Mouse (Mus musculus): ENCODE data around the gene Mpo. TPM values are rescaled to one million over a fixed set of nuclear protein-coding genes. Genes with fewer than 3 reads are reported as not detected.

Mpo gene
- total and polyA plus RNA-seq, 2 experiments from 2014 or later, result not detected

DNA sequence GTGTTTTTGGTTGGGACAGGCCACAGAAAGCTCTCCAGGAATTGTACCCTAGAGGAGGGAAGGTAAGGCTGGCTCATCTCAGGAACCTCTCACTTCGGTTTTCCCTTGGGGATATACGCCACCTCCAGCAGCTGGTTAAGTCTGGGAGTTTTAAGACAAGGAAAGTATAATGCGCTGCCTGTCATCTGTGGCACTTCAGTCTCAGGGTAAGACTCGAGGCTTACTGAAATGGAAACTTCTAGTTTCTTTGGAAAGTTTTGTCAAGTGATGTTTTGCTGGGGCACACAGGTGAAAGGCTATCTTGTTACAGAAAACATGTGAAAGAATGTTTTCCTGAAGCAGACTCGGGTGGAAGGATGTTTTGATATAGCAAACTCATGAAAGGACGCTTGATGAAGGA is 14.1 kb downstream of the Mpo start:
- no peaks in the 10 kb centered on the region for H3K9me3 ChIP-seq (ENCODE audit: low read length)
- H3K4me2 ChIP-seq (ENCODE audit: low read depth, low read length, poor library complexity, severe bottlenecking), result no peak overlapping the region
- ATAC-seq (ENCODE audit: low FRiP score) (no peak), DNase-seq (ENCODE audit: low spot score) (no peak)
- no peak overlapping the region for H3K9ac ChIP-seq (replicated peaks; ENCODE audit: low read length, poor library complexity, severe bottlenecking)
- WGBS, result 85% methylated on average over 6 of the region's 6 CpGs
- H3K4me1 ChIP-seq (ENCODE audit: insufficient read depth, low read length), result peaks cover 4% of the 10 kb centered on the region; the same call in 1 of the 2 replicates
- no peak overlapping the region for H3K4me3 ChIP-seq (ENCODE audit: low read depth, low read length)
- TF ChIP-seq CTCF (IDR thresholded peaks at IDR 0.05), result no peak
- no peaks in the 10 kb centered on the region for H3K36me3 ChIP-seq (ENCODE audit: insufficient read depth, low read length)
- H3K27ac ChIP-seq (ENCODE audit: low read depth, low read length), result no peak overlapping the region
- H3K27me3 ChIP-seq (ENCODE audit: insufficient read depth, low read length), result no peaks in the 10 kb centered on the region

DNA sequence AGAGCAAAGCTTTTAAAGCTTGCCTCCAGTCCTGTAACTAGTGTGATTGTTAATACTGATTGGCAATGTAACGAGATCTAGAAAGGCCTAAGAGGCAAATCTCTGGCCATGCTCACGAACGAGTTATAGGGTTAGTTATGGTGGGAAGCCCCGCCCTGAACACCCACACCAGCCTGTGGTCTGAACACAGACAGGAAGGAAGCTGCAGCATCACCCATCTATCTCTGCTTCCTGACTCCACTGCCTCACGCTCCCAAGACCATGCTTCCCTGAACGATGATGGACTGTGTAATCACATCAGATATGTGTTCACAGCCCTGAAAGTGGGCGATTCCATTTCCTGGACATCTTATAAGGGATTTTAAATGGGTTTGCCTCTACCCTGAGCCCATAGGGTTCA is 14.9 kb downstream of the Mpo start:
- TF ChIP-seq CTCF (IDR thresholded peaks at IDR 0.05), result no peak
- H3K4me3 ChIP-seq (ENCODE audit: low read depth, low read length), result no peak overlapping the region
- no peaks in the 10 kb centered on the region for H3K9me3 ChIP-seq (ENCODE audit: low read length)
- H3K4me2 ChIP-seq (ENCODE audit: low read depth, low read length, poor library complexity, severe bottlenecking), result no peak overlapping the region
- 86% methylated on average over 7 of the region's 7 CpGs for WGBS
- H3K4me1 ChIP-seq (ENCODE audit: insufficient read depth, low read length), result peaks cover 4% of the 10 kb centered on the region; the same call in 1 of the 2 replicates
- no peak overlapping the region for H3K9ac ChIP-seq (replicated peaks; ENCODE audit: low read length, poor library complexity, severe bottlenecking)
- ATAC-seq (ENCODE audit: low FRiP score) (no peak), DNase-seq (ENCODE audit: low spot score) (no peak)
- no peaks in the 10 kb centered on the region for H3K36me3 ChIP-seq (ENCODE audit: insufficient read depth, low read length)
- no peaks in the 10 kb centered on the region for H3K27me3 ChIP-seq (ENCODE audit: insufficient read depth, low read length)
- no peak overlapping the region for H3K27ac ChIP-seq (ENCODE audit: low read depth, low read length)

DNA sequence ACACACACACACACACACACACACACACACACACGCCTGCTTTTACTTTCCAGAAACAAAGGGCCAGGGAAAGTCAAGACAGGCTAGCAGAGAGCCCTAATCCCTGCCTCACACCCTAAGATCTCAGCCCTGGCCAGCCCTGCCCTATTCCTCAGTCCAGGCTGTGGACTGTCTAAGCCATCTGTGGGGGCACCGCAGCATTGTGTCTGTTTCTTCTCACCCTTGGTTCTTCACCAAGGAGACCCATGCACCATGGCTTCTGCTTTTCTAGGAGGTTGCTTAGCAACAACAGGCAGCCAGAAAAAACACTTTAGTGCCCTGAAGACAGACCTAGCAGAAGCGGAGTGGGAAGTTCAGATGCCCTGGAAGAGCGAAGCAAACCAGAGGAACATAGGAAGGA is 18.0 kb downstream of the Mpo start:
- DNase-seq (ENCODE audit: low spot score), result peak; percentile 57
- H3K4me3 ChIP-seq (ENCODE audit: low read depth, low read length), result no peak overlapping the region
- no peak for ATAC-seq (ENCODE audit: low FRiP score)
- H3K4me1 ChIP-seq (ENCODE audit: insufficient read depth, low read length), result peaks cover 4% of the 10 kb centered on the region
- H3K27ac ChIP-seq (ENCODE audit: low read depth, low read length), result peak overlapping the region; percentile 62
- no peaks in the 10 kb centered on the region for H3K9me3 ChIP-seq (ENCODE audit: low read length)
- H3K36me3 ChIP-seq (ENCODE audit: insufficient read depth, low read length), result no peaks in the 10 kb centered on the region
- H3K27me3 ChIP-seq (ENCODE audit: insufficient read depth, low read length), result no peaks in the 10 kb centered on the region
- TF ChIP-seq CTCF (IDR thresholded peaks at IDR 0.05), result no peak
- H3K9ac ChIP-seq (replicated peaks; ENCODE audit: low read length, poor library complexity, severe bottlenecking), result no peak overlapping the region
- 30% methylated on average over 4 of the region's 4 CpGs for WGBS
- no peak overlapping the region for H3K4me2 ChIP-seq (ENCODE audit: low read depth, low read length, poor library complexity, severe bottlenecking)

DNA sequence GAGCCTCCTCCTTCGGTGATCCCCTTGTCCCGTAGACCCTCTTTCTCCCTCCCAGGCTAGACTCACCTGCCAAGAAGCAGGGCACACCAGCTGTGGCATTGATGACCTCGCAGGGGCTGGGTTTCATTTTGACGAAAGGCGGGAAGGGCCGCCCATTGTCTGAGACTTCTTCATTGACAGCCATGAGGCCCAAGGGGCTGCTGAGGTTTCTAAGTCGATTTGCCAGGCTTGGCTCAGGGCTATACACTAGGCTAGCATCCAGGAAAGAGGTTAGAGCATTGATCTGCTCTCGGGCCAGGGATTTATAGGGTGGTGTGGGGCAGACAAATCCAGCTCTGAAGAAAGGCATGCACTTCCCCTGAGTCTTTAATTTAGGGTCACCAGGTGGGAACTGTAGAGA is 21.4 kb downstream of the Mpo start:
- no peak for ATAC-seq (ENCODE audit: low FRiP score)
- H3K36me3 ChIP-seq (ENCODE audit: insufficient read depth, low read length), result no peaks in the 10 kb centered on the region

DNA sequence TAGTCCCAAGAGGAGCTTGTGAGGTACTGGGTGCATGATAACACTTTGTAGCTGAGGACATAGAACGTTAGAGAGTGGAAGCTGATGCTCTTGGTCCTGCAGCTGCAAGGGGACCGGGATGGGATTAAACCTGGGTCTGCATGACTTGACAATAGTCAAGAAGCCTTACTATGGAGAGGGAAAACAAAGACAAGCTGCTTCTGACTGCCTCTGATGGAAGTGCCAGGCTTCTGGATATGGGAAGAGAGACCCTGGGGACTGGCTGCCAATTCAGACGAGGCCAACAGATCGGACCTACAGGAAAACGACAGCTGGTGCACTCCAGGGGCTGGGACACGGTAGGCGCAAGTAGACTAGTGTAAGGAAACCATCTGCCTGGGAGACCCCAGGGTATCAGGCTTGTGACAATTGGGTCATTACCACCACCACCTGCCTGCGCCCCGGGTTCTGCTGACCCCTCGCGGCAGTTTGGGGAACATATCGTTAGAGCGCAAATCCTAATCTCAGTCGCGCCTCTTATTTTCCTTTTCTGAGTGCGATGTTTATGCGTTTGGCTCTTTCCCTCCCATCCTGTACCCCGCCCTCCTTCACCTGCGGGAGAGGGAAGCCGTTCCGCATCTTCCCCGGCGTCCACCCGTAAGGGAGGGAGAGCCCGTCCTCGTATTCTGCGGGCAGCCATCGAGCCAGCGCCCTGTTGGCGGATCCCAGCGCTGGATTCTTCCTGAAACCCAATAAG is 23.5 kb downstream of the Mpo start:
- Histone ChIP-seq H3K27ac (ENCODE audit: low read depth, low read length) (peak overlapping the region; percentile 47), H3K4me2 (ENCODE audit: low read depth, low read length, poor library complexity, severe bottlenecking) (peak overlapping the region; percentile 62), H3K9ac (replicated peaks; ENCODE audit: low read length, poor library complexity, severe bottlenecking) (peak overlapping the region; percentile 55), H3K4me1 (ENCODE audit: insufficient read depth, low read length) (peaks cover 4% of the 10 kb centered on the region), H3K9me3 (ENCODE audit: low read length) (no peaks in the 10 kb centered on the region), H3K4me3 (ENCODE audit: low read depth, low read length) (peak overlapping the region; percentile 36), H3K36me3 (ENCODE audit: insufficient read depth, low read length) (no peaks in the 10 kb centered on the region), H3K27me3 (ENCODE audit: insufficient read depth, low read length) (no peaks in the 10 kb centered on the region)
- WGBS, result under 1% methylated on average over 31 of the region's 31 CpGs
- ATAC-seq (ENCODE audit: low FRiP score) (peak; percentile 88), DNase-seq (ENCODE audit: low spot score) (peak; percentile 88)
- peak; percentile 86 for TF ChIP-seq CTCF (IDR thresholded peaks at IDR 0.05)

More for the DNA sequence above, 21.4 kb downstream of the Mpo start:
- DNase-seq (ENCODE audit: low spot score), result peak; percentile 12
- Histone ChIP-seq H3K9me3 (ENCODE audit: low read length) (no peaks in the 10 kb centered on the region), H3K27ac (ENCODE audit: low read depth, low read length) (no peak overlapping the region), H3K9ac (replicated peaks; ENCODE audit: low read length, poor library complexity, severe bottlenecking) (no peak overlapping the region), H3K4me3 (ENCODE audit: low read depth, low read length) (no peak overlapping the region), H3K27me3 (ENCODE audit: insufficient read depth, low read length) (no peaks in the 10 kb centered on the region), H3K4me2 (ENCODE audit: low read depth, low read length, poor library complexity, severe bottlenecking) (no peak overlapping the region), H3K4me1 (ENCODE audit: insufficient read depth, low read length) (peaks cover 9% of the 10 kb centered on the region)
- 51% methylated on average over 8 of the region's 8 CpGs for WGBS
- no peak for TF ChIP-seq CTCF (IDR thresholded peaks at IDR 0.05)

DNA sequence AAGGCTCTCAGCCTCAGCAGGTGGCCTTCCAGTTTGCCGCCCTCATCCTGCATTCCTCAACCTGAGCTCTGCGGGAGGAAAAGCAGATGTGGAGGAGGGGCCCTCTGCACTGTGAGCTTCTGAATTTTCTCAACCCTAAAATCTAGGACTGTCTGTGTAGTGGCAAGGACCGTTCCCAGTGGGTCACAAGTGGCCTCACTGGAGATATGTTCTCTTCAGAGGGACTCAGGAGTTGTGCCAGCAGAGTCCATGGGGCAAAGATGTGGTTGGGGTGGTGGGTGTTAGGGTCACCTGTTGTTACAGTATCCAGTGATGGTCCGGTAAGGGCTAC is 24.0 kb downstream of the Mpo start:
- no peaks in the 10 kb centered on the region for H3K9me3 ChIP-seq (ENCODE audit: low read length)
- ATAC-seq (ENCODE audit: low FRiP score) (peak; percentile 5), DNase-seq (ENCODE audit: low spot score) (no peak)
- peak overlapping the region; percentile 36 for H3K4me3 ChIP-seq (ENCODE audit: low read depth, low read length)
- WGBS, result 33% methylated on average over 4 of the region's 4 CpGs
- H3K27ac ChIP-seq (ENCODE audit: low read depth, low read length), result peak overlapping the region; percentile 47; the same call in 1 of the 2 replicates
- H3K27me3 ChIP-seq (ENCODE audit: insufficient read depth, low read length), result no peaks in the 10 kb centered on the region
- no peak for TF ChIP-seq CTCF (IDR thresholded peaks at IDR 0.05)
- peak overlapping the region; percentile 62 for H3K4me2 ChIP-seq (ENCODE audit: low read depth, low read length, poor library complexity, severe bottlenecking)
- peak overlapping the region; percentile 55 for H3K9ac ChIP-seq (replicated peaks; ENCODE audit: low read length, poor library complexity, severe bottlenecking)
- no peaks in the 10 kb centered on the region for H3K36me3 ChIP-seq (ENCODE audit: insufficient read depth, low read length)
- H3K4me1 ChIP-seq (ENCODE audit: insufficient read depth, low read length), result peaks cover 4% of the 10 kb centered on the region
